Mouse (Mus musculus) cerebellum, adult 18-20 months (tissue): ENCODE measurements around the gene Stard3.
"Not testable (repeated sequence)": the region's sequence is repeated elsewhere in the genome, so short reads cannot be mapped to it uniquely, and the experiment has no call there.

Experiments used
- DNase-seq, 2 experiments: peaks; one replicate each; pipeline ENCODE4 v3.0.0; 2021

Stard3 gene

GRCm38 (mm10) chr11:98376756-98377155, 18.6 kb downstream of the Stard3 start:
- DNase-seq = no peak

DNA sequence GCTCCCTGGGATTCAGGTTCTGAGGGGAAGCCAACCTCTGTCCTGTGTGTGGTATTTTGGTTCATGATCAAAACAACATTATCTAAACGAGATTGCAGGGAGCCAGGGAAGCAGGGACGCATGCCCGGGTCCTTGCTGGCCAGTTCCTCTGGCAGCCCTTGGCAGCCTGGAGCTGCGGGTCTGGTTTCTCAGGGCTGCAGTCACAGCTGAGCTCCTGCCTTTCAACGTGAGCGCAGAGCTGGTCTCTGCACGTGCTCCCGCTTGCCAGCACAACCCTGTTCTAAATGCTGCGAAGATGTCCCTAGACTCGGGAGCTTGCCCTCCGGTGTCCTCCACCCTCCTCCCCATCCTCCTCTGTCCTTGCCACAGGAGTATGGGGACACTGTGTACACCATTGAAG, 19.6 kb downstream of the Stard3 start:
- no peak for DNase-seq

DNA sequence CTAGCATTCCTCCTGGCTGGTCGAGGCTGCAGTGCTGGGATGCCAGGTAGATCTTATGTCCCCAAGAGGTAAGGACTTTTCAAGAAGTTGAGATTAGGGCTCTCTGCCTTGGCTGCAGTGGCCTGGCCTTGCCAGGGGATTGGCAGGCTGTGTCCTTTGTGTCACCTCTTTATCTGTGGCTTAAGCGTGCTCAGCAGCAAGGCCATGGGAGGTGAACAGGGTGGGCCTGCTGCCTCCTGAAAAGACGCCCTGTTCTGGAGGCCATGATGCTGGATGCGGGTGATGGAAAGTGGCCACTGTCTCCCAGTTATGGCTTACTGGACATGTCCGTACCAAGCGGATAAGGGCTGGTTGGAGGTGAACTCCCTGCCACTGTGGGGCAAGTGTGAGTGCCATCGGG, 21.2 kb downstream of the Stard3 start:
- no peak for DNase-seq

DNA sequence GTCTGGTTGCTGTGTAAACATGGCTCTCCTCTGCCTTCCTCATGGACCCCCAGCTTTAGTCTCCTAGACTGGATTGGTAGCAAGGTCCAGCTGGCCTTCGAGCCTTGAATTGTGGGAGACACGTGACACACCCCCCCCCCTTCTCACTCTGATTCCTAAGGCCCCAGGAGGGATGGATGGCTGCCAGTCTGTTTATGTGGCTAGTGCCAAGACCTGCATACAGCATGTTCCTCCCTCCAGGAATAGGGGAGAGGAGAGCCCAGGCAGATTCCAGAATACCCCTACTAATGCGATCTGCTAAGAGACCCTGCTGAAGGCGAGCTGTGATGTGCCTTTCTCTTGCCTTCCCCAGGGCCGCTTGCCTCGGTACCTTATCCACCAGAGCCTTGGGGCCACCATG, 21.9 kb downstream of the Stard3 start:
- DNase-seq = peak; percentile 62 to 72

DNA sequence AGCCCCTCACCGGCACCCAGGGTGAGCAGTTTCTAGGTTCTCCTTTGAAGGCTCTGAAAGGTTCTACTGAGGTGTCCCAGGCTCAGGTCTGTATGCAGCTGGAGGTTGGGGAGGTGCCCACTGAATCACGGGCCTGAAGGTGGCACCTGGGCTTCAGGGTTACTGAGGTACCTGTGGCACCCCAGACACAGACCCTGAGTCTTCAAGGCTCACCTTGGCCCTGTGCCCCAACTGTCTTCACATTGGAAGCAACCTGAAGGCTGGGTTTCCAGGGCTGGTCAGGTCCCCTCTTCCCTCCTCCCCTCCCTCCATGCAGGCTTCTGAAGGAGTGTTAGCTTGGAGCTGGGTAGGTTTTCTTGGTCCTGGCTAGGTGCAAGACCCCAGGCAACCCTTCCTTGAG, 23.5 kb downstream of the Stard3 start:
- no peak for DNase-seq

DNA sequence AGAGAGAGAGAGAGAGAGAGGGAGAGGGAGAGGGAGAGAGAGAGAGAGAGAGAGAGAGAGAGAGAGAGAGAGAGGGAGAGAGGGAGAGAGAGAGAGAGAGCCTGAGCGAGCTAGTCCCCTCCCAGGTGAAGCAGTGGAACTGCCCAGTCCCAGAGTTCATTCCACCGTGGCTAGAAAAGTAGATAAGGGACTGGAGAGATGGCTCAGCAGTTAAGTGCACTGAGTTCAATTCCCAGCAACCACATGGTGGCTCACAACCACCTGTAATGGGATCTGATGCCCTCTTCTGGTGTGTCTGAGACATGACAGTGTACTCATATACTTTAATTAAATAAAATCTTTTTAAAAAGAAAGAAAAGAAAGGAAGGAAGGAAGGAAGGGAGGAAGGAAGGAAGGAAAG, 24.2 kb downstream of the Stard3 start:
- DNase-seq = not testable (repeated sequence)

DNA sequence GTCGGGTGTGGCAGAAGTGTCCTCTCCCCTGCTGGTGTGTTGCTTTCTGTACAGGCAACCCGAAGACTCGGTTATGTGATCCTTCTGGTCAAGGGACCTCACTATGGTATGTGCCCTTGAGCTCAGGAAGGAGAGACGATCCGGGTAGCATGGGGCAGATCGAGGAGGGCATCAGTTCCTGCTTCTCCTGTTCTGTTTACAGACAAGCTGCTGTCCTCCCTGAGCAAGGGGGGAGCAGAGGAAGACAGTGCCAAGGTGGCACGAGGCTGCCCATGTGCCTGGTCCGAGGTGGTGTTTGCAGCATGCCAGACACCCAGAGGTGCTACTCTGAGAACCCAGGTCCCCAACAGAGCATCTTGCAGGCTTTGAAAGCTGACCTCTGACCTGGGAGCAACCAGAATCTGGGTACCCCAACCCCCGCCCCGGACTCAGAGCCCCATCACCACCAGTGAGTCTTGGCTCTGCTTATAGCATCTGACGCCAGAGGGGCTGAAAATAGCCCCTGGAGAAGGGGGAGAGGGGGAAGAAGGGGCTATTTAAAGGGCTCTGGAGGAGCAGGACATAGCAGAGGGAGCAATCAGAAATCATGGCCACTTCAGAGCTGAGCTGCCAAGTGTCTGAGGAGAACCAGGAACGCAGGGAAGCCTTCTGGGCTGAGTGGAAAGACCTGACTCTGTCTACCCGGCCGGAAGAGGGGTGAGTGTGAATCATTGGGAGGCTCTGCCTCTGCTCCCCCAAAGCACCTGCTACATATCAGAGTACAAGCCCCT, 25.3 kb downstream of the Stard3 start, which contains the start of gene Tcap:
TSS of gene Tcap (plus strand) at position 551 of the 770 bp plus-strand sequence.
- peak; percentile 60 to 69 for DNase-seq

- no peak for DNase-seq
Observed at GRCm38 (mm10) chr11:98384216-98384615, 26.0 kb downstream of the Stard3 start.

DNA sequence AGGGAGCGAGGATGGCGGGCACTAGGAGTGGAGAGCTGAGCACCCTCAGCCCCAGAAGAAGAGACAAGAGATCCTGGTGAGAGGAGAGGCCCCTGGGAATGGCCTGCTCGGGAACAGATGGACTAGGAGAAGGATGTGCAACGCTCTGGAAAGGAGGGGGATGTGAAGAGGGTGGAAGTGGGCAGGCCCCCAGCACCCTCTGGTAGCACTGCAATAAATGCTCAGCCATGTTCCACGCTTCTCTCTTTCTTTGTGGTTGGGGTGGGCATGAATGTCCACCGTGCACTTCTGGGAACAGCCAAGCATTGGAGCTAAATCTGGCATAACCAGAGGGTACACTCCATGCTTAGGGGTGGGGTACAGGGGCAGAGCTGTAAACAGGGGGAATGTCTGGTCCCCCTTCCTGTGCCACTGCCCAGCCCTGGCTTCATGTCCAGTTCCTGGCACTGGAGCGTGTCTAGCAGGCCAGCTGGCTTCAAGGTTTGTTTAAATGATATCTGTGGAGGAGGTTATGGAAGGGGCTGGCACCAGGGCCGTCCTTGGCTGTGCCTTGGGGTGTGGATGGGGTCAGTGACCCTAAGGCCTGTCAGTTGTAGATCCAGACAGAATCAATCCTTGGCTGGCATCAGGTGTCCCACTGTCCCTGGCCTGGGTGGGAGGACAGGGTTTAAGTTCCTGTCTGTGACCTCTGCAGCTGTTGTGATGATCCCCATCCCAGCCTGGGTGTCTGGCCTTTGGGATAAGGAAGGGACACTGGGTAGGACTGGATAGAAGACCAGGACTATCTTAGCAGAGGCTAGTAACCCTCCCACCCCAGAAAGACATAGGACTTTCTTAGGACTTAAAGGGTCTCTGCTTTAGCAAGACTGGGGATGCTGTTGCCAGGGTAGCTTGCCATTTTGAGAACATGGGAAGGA, 26.8 kb downstream of the Stard3 start:
- peak in 1 of 2 experiments; percentile 43 for DNase-seq

- no peak for DNase-seq
Observed at GRCm38 (mm10) chr11:98385638-98386585, 27.7 kb downstream of the Stard3 start, which contains the start of gene Pnmt. Gene Pnmt (plus strand): TSS chr11:98386450.

DNA sequence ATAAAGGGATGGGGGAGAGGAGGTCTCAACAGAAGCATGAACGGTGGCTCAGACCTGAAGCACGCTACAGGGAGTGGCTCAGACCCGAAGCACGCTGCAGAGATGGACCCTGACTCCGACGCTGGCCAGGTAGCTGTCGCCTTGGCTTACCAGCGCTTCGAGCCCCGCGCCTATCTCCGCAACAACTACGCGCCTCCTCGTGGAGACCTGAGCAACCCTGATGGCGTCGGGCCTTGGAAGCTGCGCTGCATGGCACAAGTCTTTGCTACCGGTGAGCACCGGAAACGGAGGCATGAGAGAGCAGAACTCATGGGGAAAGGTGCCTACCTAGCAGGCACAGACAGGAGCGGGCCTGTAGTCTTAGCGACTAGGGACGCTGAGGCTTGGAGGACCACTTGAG, 28.4 kb downstream of the Stard3 start:
- no peak for DNase-seq

- no peak for DNase-seq
Observed at GRCm38 (mm10) chr11:98387056-98387577, 28.9 kb downstream of the Stard3 start.

GRCm38 (mm10) chr11:98388282-98388681, 30.1 kb downstream of the Stard3 start:
- DNase-seq = no peak

GRCm38 (mm10) chr11:98389221-98389780, 31.1 kb downstream of the Stard3 start:
- DNase-seq = peak; percentile 66 to 71

GRCm38 (mm10) chr11:98390141-98390540, 32.0 kb downstream of the Stard3 start:
- no peak for DNase-seq

DNA sequence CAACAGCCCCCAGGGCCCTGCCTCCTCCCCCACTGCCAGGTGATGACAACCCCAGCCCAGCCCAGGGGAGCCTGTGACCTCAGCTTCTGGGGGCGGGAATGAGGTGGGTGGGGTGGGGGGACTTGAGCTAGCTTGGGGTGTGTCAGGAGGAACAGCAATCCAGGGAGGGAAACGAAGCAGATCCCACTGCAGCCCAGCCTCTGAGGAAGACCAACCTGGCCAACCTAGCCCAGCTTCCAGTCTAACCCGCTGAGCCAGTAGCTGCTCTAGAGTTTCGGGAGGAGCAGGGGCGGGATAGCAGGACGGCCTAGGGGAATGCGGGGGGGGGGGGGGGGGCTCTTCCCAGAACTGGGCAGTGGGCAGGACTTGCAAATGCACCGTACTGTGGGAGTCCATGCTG, 33.9 kb downstream of the Stard3 start:
- DNase-seq = no peak

GRCm38 (mm10) chr11:98392645-98393044, 34.5 kb downstream of the Stard3 start:
- DNase-seq = no peak

- no peak for DNase-seq
Observed at GRCm38 (mm10) chr11:98393317-98393716, 35.1 kb downstream of the Stard3 start.

- no peak for DNase-seq
Observed at GRCm38 (mm10) chr11:98394301-98394700, 36.1 kb downstream of the Stard3 start.

DNA sequence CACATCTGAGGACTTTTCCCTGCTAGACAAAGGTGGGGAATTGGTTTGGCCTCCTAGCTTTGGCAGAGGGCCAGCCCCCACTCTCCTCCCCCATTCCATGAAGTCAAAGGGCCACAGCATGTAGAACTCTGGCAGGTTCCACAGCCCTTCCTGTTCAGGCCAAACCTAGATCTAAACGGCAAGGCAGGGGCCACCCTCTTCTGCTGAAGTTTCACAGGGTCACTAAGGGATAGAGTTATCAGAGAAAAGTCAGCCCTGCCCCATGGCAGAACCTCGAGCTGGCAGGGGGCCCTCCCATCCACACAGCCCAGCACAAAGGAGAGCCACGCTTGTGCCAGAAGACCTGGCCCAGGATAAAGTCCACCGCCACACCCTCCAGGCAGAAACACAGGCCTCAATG, 36.9 kb downstream of the Stard3 start:
- DNase-seq = no peak

- no peak for DNase-seq
Observed at GRCm38 (mm10) chr11:98397946-98398345, 39.8 kb downstream of the Stard3 start.

DNA sequence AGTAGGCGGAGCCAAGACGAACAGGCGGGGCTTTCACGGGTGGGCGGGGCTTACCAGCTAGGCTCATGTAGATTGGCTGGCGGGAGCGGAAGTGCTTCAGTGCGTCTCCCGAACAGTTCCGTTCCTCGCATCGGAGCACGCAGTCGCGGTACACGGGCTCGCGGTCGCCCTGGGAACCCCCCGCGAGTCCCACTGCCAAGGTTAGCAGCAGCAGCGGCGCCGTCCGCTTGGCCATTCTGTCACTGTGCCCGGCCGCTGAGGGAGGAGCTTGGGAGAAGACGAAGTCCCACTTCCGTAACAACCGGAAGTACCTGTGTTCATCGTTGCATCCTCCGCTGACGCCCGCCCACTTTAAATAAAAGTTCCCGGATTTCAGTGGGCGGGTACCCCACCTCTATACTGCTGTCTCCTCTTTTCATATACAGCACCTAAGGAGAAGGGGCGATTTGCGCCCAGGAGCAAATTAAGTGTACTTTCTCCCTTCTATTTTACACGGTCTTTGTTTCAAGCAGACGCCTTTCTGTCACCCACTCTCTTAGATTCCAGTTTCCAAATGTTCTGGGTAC, 42.1 kb downstream of the Stard3 start, which contains the start of gene Pgap3:
TSS of gene Pgap3 (minus strand) at position 330 of the 566 bp plus-strand sequence.
- peak; percentile 80 to 86 for DNase-seq
